Mouse (Mus musculus) embryonic facial prominence, embryonic 14.5 days (tissue): ENCODE data around the gene Slc35b2. TPM values are rescaled to one million over a fixed set of nuclear protein-coding genes. Genes with fewer than 3 reads are reported as not detected.

Experiments used
- ATAC-seq: fragments of 200-750 bp; cut with Nextera tagmentation; 2 replicates; pipeline ENCODE4 v1.8.0; 2017; ENCODE audit warnings: low read depth, moderate number of reproducible peaks, moderate TSS enrichment
- DNase-seq: peaks from one replicate; pipeline ENCODE4 v3.0.0-alpha.2; 2015; ENCODE audit warnings: low spot score
- H3K27ac ChIP-seq: fragments of 300-500 bp; sonication (generic); replicated peaks from 2 replicates; pipeline ENCODE4 v1.5.1; 2014; ENCODE audit warnings: low read depth, mild to moderate bottlenecking, low read length, moderate library complexity
- H3K27me3 ChIP-seq: fragments of 300-500 bp; sonication (generic); replicated peaks from 2 replicates; pipeline ENCODE4 v1.6.1; 2014; ENCODE audit warnings: low read length; ENCODE audit not compliant: control insufficient read depth, insufficient read depth
- H3K36me3 ChIP-seq: fragments of 300-500 bp; sonication (generic); 2 replicates; pipeline ENCODE4 v1.6.1; 2014; ENCODE audit warnings: low read length, mixed read lengths; ENCODE audit not compliant: control insufficient read depth, insufficient read depth
- H3K4me1 ChIP-seq: fragments of 300-500 bp; sonication (generic); 2 replicates; pipeline ENCODE4 v1.6.1; 2014; ENCODE audit warnings: antibody characterized with exemption, low read length; ENCODE audit not compliant: control insufficient read depth, insufficient read depth
- H3K4me2 ChIP-seq: fragments of 300-500 bp; sonication (generic); 2 replicates; pipeline ENCODE4 v1.6.1; 2014; ENCODE audit warnings: low read depth, mild to moderate bottlenecking, low read length, moderate library complexity, mixed read lengths
- H3K4me3 ChIP-seq: fragments of 300-500 bp; sonication (generic); 2 replicates; pipeline ENCODE4 v1.5.1; 2014; ENCODE audit warnings: low read depth, mild to moderate bottlenecking, low read length
- H3K9ac ChIP-seq: fragments of 300-500 bp; sonication (generic); 2 replicates; pipeline ENCODE4 v1.6.1; 2014; ENCODE audit warnings: low read depth, mild to moderate bottlenecking, low read length, moderate library complexity, mixed read lengths
- H3K9me3 ChIP-seq: fragments of 300-500 bp; sonication (generic); 2 replicates; pipeline ENCODE4 v1.6.1; 2016; ENCODE audit warnings: low read length; ENCODE audit not compliant: control insufficient read depth
- WGBS: fragments of 180-500 bp; shearing (Covaris S2); extraction: QIAGEN DNeasy Blood & Tissue Kit; methylation state at CpG from one replicate; pipeline ENCODE4 v1.1.7; 2014; 5-methylcytosine and 5-hydroxymethylcytosine counted together
- polyA plus RNA-seq: library from polyadenylated mRNA; unstranded; fragments of >200 nt; fragmentation: Nextera tagmentation; extraction: Ambion mirVana; gene quantifications from 2 replicates; pipeline ENCODE4 v1.2.1, GENCODE M21; 2014

The Slc35b2 gene
- polyA plus RNA-seq, 1 experiment from 2014 or later: 139 TPM

GRCm38 (mm10) chr17:45581567-45581983, 17.9 kb downstream of the Slc35b2 start:
- H3K27ac ChIP-seq: no peak overlapping the region
- DNase-seq (peak; percentile 83), ATAC-seq (peak; percentile 17; the same call in 1 of the 2 replicates)
- H3K36me3 ChIP-seq: peaks cover 4% of the 10 kb centered on the region
- H3K4me1 ChIP-seq: 0 out of 2 replicates have a peak, but pooled peaks cover 2% of the 10 kb centered on the region
- H3K4me3 ChIP-seq: no peak overlapping the region
- WGBS: 4% methylated on average over 2 of the region's 2 CpGs
- no peak overlapping the region for H3K9ac ChIP-seq
- no peaks in the 10 kb centered on the region for H3K9me3 ChIP-seq
- no peak overlapping the region for H3K4me2 ChIP-seq
- H3K27me3 ChIP-seq: no peaks in the 10 kb centered on the region

GRCm38 (mm10) chr17:45582188-45582587, 18.5 kb downstream of the Slc35b2 start:
- Histone ChIP-seq H3K27ac (no peak overlapping the region), H3K4me1 (0 out of 2 replicates have a peak, but pooled peaks cover 2% of the 10 kb centered on the region), H3K9ac (no peak overlapping the region), H3K4me3 (no peak overlapping the region), H3K27me3 (no peaks in the 10 kb centered on the region), H3K9me3 (no peaks in the 10 kb centered on the region), H3K4me2 (no peak overlapping the region), H3K36me3 (peaks cover 10% of the 10 kb centered on the region)
- ATAC-seq (no peak), DNase-seq (no peak)
- 92% methylated on average over 6 of the region's 6 CpGs for WGBS

GRCm38 (mm10) chr17:45582715-45583355, 19.2 kb downstream of the Slc35b2 start:
- Histone ChIP-seq H3K36me3 (peaks cover 12% of the 10 kb centered on the region), H3K9me3 (no peaks in the 10 kb centered on the region), H3K27ac (no peak overlapping the region), H3K9ac (no peak overlapping the region), H3K4me2 (no peak overlapping the region), H3K27me3 (no peaks in the 10 kb centered on the region), H3K4me3 (no peak overlapping the region), H3K4me1 (0 out of 2 replicates have a peak, but pooled peaks cover 2% of the 10 kb centered on the region)
- no peak for ATAC-seq
- no peak for DNase-seq
- 70% methylated on average over 6 of the region's 6 CpGs for WGBS

GRCm38 (mm10) chr17:45584096-45584896, 20.6 kb downstream of the Slc35b2 start:
- Histone ChIP-seq H3K27ac (peak overlapping the region; percentile 69), H3K36me3 (peaks cover 12% of the 10 kb centered on the region), H3K4me2 (peak overlapping the region; percentile 11; the same call in 1 of the 2 replicates), H3K4me3 (no peak overlapping the region), H3K9me3 (no peaks in the 10 kb centered on the region), H3K9ac (0 out of 2 replicates have a peak overlapping the region, but pooled peaks have one; percentile 26), H3K4me1 (0 out of 2 replicates have a peak, but pooled peaks cover 2% of the 10 kb centered on the region), H3K27me3 (no peaks in the 10 kb centered on the region)
- 32% methylated on average over 12 of the region's 12 CpGs for WGBS
- ATAC-seq (peak; percentile 48; the same call in 1 of the 2 replicates), DNase-seq (peak; percentile 71)

- WGBS: 21% methylated on average over 14 of the region's 14 CpGs
- H3K9me3 ChIP-seq: no peaks in the 10 kb centered on the region
- H3K4me3 ChIP-seq: no peak overlapping the region
- H3K27ac ChIP-seq: peak overlapping the region; percentile 69
- ATAC-seq: peak; percentile 56
- no peaks in the 10 kb centered on the region for H3K27me3 ChIP-seq
- H3K4me1 ChIP-seq: 0 out of 2 replicates have a peak, but pooled peaks cover 2% of the 10 kb centered on the region
- peaks cover 12% of the 10 kb centered on the region for H3K36me3 ChIP-seq
- H3K4me2 ChIP-seq: peak overlapping the region; percentile 11; the same call in 1 of the 2 replicates
- H3K9ac ChIP-seq: no peak overlapping the region
- peak; percentile 66 for DNase-seq
Measured at GRCm38 (mm10) chr17:45584939-45585678, 21.4 kb downstream of the Slc35b2 start.

GRCm38 (mm10) chr17:45585725-45586448, 22.2 kb downstream of the Slc35b2 start:
- Histone ChIP-seq H3K4me2 (no peak overlapping the region), H3K4me1 (0 out of 2 replicates have a peak, but pooled peaks cover under 1% of the 10 kb centered on the region), H3K9ac (no peak overlapping the region), H3K36me3 (peaks cover 12% of the 10 kb centered on the region), H3K4me3 (no peak overlapping the region), H3K27ac (peak overlapping the region; percentile 4; the same call in 1 of the 2 replicates), H3K9me3 (no peaks in the 10 kb centered on the region), H3K27me3 (no peaks in the 10 kb centered on the region)
- 62% methylated on average over 22 of the region's 23 CpGs for WGBS
- ATAC-seq (no peak), DNase-seq (no peak)

GRCm38 (mm10) chr17:45586449-45586837, 22.8 kb downstream of the Slc35b2 start:
- no peak for ATAC-seq
- no peak overlapping the region for H3K27ac ChIP-seq
- 96% methylated on average over 3 of the region's 3 CpGs for WGBS

GRCm38 (mm10) chr17:45588370-45588769, 24.7 kb downstream of the Slc35b2 start:
- Histone ChIP-seq H3K4me3 (no peak overlapping the region), H3K27me3 (no peaks in the 10 kb centered on the region), H3K4me2 (no peak overlapping the region), H3K4me1 (peaks cover 14% of the 10 kb centered on the region), H3K9ac (no peak overlapping the region), H3K27ac (no peak overlapping the region), H3K36me3 (peaks cover 12% of the 10 kb centered on the region), H3K9me3 (no peaks in the 10 kb centered on the region)
- DNase-seq (no peak), ATAC-seq (no peak)
- 90% methylated on average over 6 of the region's 7 CpGs for WGBS

More at GRCm38 (mm10) chr17:45586449-45586837, 22.8 kb downstream of the Slc35b2 start:
- Histone ChIP-seq H3K4me2 (no peak overlapping the region), H3K9me3 (no peaks in the 10 kb centered on the region), H3K9ac (no peak overlapping the region), H3K36me3 (peaks cover 12% of the 10 kb centered on the region), H3K4me3 (no peak overlapping the region), H3K4me1 (no peaks in the 10 kb centered on the region), H3K27me3 (no peaks in the 10 kb centered on the region)
- DNase-seq: no peak
